In the genomic region with DNA sequence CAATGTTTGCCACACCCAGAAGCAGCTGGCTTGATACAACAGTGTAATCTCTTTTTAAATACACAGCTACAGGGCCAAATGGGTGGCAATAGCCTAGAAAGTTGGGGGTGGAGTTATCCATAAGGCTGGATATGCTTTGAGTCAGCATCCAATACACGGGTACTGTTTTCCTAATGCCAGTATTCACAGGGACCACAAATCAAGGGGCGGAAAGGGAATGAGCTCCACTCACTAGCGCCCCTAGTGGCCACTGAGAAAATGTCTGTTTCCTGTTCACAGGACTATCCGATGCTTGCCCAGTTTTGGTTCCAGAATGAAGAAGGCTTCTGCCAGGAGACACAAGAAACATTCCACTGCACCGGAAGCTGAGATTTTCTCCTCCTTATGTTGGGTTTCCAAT, we compare ENCODE assay signal across 9 mouse cellular contexts. TPM values are rescaled to one million over a fixed set of nuclear protein-coding genes. Genes with fewer than 3 reads are reported as not detected.
DNase-seq lines count a peak whose midpoint lies in the region; ATAC-seq and TF ChIP-seq lines count a peak whose summit lies in the region.
"Had no signal": no experiment of that assay in that cellular context is flagged by ENCODE, and none has a peak within 500 bp of the region (broad histone marks: within the 10 kb centered on the region; RNA-seq: fewer than 3 reads in every experiment).

No protein-coding gene starts in this region.

- H3K27ac ChIP-seq in hindbrain, embryonic 11.5 days (ENCODE audit: low read depth, low read length), result no peak overlapping the region
- H3K27ac ChIP-seq in hindbrain, embryonic 12.5 days, result no peak overlapping the region
- no peak overlapping the region for H3K27ac ChIP-seq in bone marrow macrophage, adult 2 months (ENCODE audit: insufficient read depth, low read depth, low read length)
- no peak overlapping the region for H3K27ac ChIP-seq in forebrain, embryonic 13.5 days
- H3K27ac ChIP-seq in midbrain, embryonic 15.5 days, result no peak overlapping the region
- H3K27ac ChIP-seq: limb, embryonic 15.5 days had no signal

- no peak overlapping the region for H3K4me2 ChIP-seq in hindbrain, embryonic 11.5 days (replicated peaks; ENCODE audit: low read depth, low read length)
- H3K4me2 ChIP-seq in hindbrain, embryonic 12.5 days (replicated peaks), result no peak overlapping the region
- no peak overlapping the region for H3K4me2 ChIP-seq in forebrain, embryonic 13.5 days
- H3K4me2 ChIP-seq in midbrain, embryonic 15.5 days, result no peak overlapping the region
- H3K4me2 ChIP-seq: limb, embryonic 15.5 days had no signal

- no peak for ATAC-seq in hindbrain, embryonic 11.5 days (ENCODE audit: low FRiP score)
- no peak for ATAC-seq in hindbrain, embryonic 12.5 days (ENCODE audit: low FRiP score)
- peak; percentile 50; the same call in 1 of the 2 replicates for ATAC-seq in forebrain, embryonic 13.5 days
- 0 out of 2 replicates have a peak, but pooled peaks have one; percentile 24 for ATAC-seq in midbrain, embryonic 15.5 days (replicated peaks)

- H3K4me3 ChIP-seq in hindbrain, embryonic 11.5 days (ENCODE audit: low read depth, low read length), result no peak overlapping the region
- no peak overlapping the region for H3K4me3 ChIP-seq in hindbrain, embryonic 12.5 days
- H3K4me3 ChIP-seq in bone marrow macrophage, adult 2 months (ENCODE audit: insufficient read depth, low read length), result no peak overlapping the region
- no peak overlapping the region for H3K4me3 ChIP-seq in forebrain, embryonic 13.5 days
- no peak overlapping the region for H3K4me3 ChIP-seq in midbrain, embryonic 15.5 days
- H3K4me3 ChIP-seq: limb, embryonic 15.5 days had no signal

- peak; percentile 93 for TF ChIP-seq CTCF in bone marrow macrophage, adult 2 months (IDR thresholded peaks at IDR 0.05; ENCODE audit: low read depth, low read length)

- DNase-seq in hindbrain, embryonic 11.5 days (ENCODE audit: low spot score), result peak; percentile 76
- DNase-seq in CD4-positive helper T cell, adult 2 months (ENCODE audit: low read depth, low spot score), result peak; percentile 54
- DNase-seq in kidney, postnatal 14 days, result peak; percentile 77
- no peak for DNase-seq in frontal cortex, postnatal 10 days (ENCODE audit: low spot score in 2 of 2)

- TF ChIP-seq POLR2A in bone marrow macrophage, adult 2 months (IDR thresholded peaks at IDR 0.05; ENCODE audit: borderline replicate concordance, low read depth, low read length), result no peak

- H3K9me3 ChIP-seq in hindbrain, embryonic 11.5 days (ENCODE audit: control insufficient read depth, low read length), result no peaks in the 10 kb centered on the region
- H3K9me3 ChIP-seq in hindbrain, embryonic 12.5 days (replicated peaks), result no peaks in the 10 kb centered on the region
- no peaks in the 10 kb centered on the region for H3K9me3 ChIP-seq in forebrain, embryonic 13.5 days (replicated peaks)
- no peaks in the 10 kb centered on the region for H3K9me3 ChIP-seq in midbrain, embryonic 15.5 days
- H3K9me3 ChIP-seq: limb, embryonic 15.5 days had no signal

- whole genome bisulfite sequencing in hindbrain, embryonic 11.5 days, result 32% methylated on average over 5 of the region's 5 CpGs
- WGBS in hindbrain, embryonic 12.5 days, result 31% methylated on average over 5 of the region's 5 CpGs
- 28% methylated on average over 5 of the region's 5 CpGs for WGBS in forebrain, embryonic 13.5 days
- WGBS in midbrain, embryonic 15.5 days, result 22% methylated on average over 5 of the region's 5 CpGs

- H3K36me3 ChIP-seq in hindbrain, embryonic 11.5 days (ENCODE audit: control insufficient read depth, insufficient read depth, low read length), result no peaks in the 10 kb centered on the region
- H3K36me3 ChIP-seq in hindbrain, embryonic 12.5 days, result no peaks in the 10 kb centered on the region
- no peaks in the 10 kb centered on the region for H3K36me3 ChIP-seq in forebrain, embryonic 13.5 days (ENCODE audit: poor library complexity, severe bottlenecking)
- no peaks in the 10 kb centered on the region for H3K36me3 ChIP-seq in midbrain, embryonic 15.5 days (replicated peaks)
- H3K36me3 ChIP-seq: limb, embryonic 15.5 days had no signal

- H3K9ac ChIP-seq in hindbrain, embryonic 11.5 days (ENCODE audit: low read depth, low read length), result no peak overlapping the region
- no peak overlapping the region for H3K9ac ChIP-seq in hindbrain, embryonic 12.5 days
- H3K9ac ChIP-seq in forebrain, embryonic 13.5 days, result no peak overlapping the region
- H3K9ac ChIP-seq in midbrain, embryonic 15.5 days, result no peak overlapping the region
- H3K9ac ChIP-seq: limb, embryonic 15.5 days had no signal

- no peaks in the 10 kb centered on the region for H3K4me1 ChIP-seq in hindbrain, embryonic 11.5 days (replicated peaks; ENCODE audit: control insufficient read depth, insufficient read depth, low read length)
- peaks cover 4% of the 10 kb centered on the region; the same call in 1 of the 2 replicates for H3K4me1 ChIP-seq in hindbrain, embryonic 12.5 days
- peaks cover 30% of the 10 kb centered on the region for H3K4me1 ChIP-seq in bone marrow macrophage, adult 2 months (ENCODE audit: control insufficient read depth, insufficient read depth, low read length)
- no peaks in the 10 kb centered on the region for H3K4me1 ChIP-seq in forebrain, embryonic 13.5 days
- H3K4me1 ChIP-seq in midbrain, embryonic 15.5 days, result no peaks in the 10 kb centered on the region

- no peaks in the 10 kb centered on the region for H3K27me3 ChIP-seq in hindbrain, embryonic 11.5 days (ENCODE audit: control insufficient read depth, insufficient read depth, low read length)
- H3K27me3 ChIP-seq in hindbrain, embryonic 12.5 days, result no peaks in the 10 kb centered on the region
- no peaks in the 10 kb centered on the region for H3K27me3 ChIP-seq in forebrain, embryonic 13.5 days
- H3K27me3 ChIP-seq in midbrain, embryonic 15.5 days (replicated peaks), result no peaks in the 10 kb centered on the region
- H3K27me3 ChIP-seq: limb, embryonic 15.5 days had no signal

RNA-seq across cellular contexts. Expression of gene Fbxl14, which starts 7.3 kb away (rescaled TPM):
- 5.8 and 7.0 TPM in 2 replicates for polyA plus RNA-seq in hindbrain, embryonic 11.5 days (2014; fragmentation: Nextera tagmentation; extraction: Ambion mirVana)
- 3.8 and 4.3 TPM in 2 replicates for polyA plus RNA-seq in hindbrain, embryonic 12.5 days (2016; fragmentation: Nextera tagmentation; extraction: Ambion mirVana)
- polyA plus RNA-seq in bone marrow macrophage, adult 2 months (2012; ENCODE audit: insufficient read depth, insufficient read length, missing spikeins), result 30.7 and 34.3 TPM in 2 replicates
- 4.1 and 4.2 TPM in 2 replicates for polyA plus RNA-seq in forebrain, embryonic 13.5 days (2015; fragmentation: Nextera tagmentation; extraction: Ambion mirVana)
- polyA plus RNA-seq in midbrain, embryonic 15.5 days (2015; fragmentation: Nextera tagmentation; extraction: Ambion mirVana), result 2.4 and 2.5 TPM in 2 replicates

RNA-seq across cellular contexts. Expression of gene Adipor2, which starts 54.6 kb away (rescaled TPM):
- polyA plus RNA-seq in hindbrain, embryonic 11.5 days (2014; fragmentation: Nextera tagmentation; extraction: Ambion mirVana), result 19.3 and 34.5 TPM in 2 replicates
- polyA plus RNA-seq in hindbrain, embryonic 12.5 days (2016; fragmentation: Nextera tagmentation; extraction: Ambion mirVana), result 35.0 and 37.0 TPM in 2 replicates
- polyA plus RNA-seq in bone marrow macrophage, adult 2 months (2012; ENCODE audit: insufficient read depth, insufficient read length, missing spikeins), result 67.6 and 71.2 TPM in 2 replicates
- 38.3 and 43.1 TPM in 2 replicates for polyA plus RNA-seq in forebrain, embryonic 13.5 days (2015; fragmentation: Nextera tagmentation; extraction: Ambion mirVana)
- polyA plus RNA-seq in midbrain, embryonic 15.5 days (2015; fragmentation: Nextera tagmentation; extraction: Ambion mirVana), result 39.2 and 39.3 TPM in 2 replicates

Comparison
In these comparisons a context has a peak if more than half of its experiments do, and no peak if none do; other contexts are left out.
1. ATAC-seq: peak in forebrain, embryonic 13.5 days (single experiment) and midbrain, embryonic 15.5 days (single experiment); none in hindbrain, embryonic 11.5 days (single experiment) and hindbrain, embryonic 12.5 days (single experiment).
2. DNase-seq: peak in hindbrain, embryonic 11.5 days (single experiment), CD4-positive helper T cell, adult 2 months (single experiment) and kidney, postnatal 14 days (single experiment); none in frontal cortex, postnatal 10 days (0 of 2).